ENCODE assay signal across 9 mouse cellular contexts in genomic region chr12:69451110-69451509, GRCm38 (mm10).
DNase-seq lines count a peak whose midpoint lies in the region; ATAC-seq and TF ChIP-seq lines count a peak whose summit lies in the region.
"Had no signal": no experiment of that assay in that cellular context is flagged by ENCODE, and none has a peak within 500 bp of the region (broad histone marks: within the 10 kb centered on the region; RNA-seq: fewer than 3 reads in every experiment).

No protein-coding gene starts in this region.

- 0 out of 2 replicates have a peak, but pooled peaks have one; percentile 27 for ATAC-seq in heart, embryonic 14.5 days (ENCODE audit: insufficient number of reproducible peaks, insufficient read depth, low FRiP score, low read depth)
- ATAC-seq in stomach, postnatal 0 days (ENCODE audit: low FRiP score, low TSS enrichment) = peak; percentile 53
- no peak for ATAC-seq in inflammation-experienced regulatory T-cells, adult 6 months

- 14% methylated on average over 6 of the region's 6 CpGs for WGBS in lung, adult 2 months
- WGBS in heart, embryonic 14.5 days = 47% methylated on average over 6 of the region's 6 CpGs
- WGBS in stomach, postnatal 0 days = 8% methylated on average over 6 of the region's 6 CpGs

- no peak for TF ChIP-seq POLR2A in lung, adult 2 months (IDR thresholded peaks at IDR 0.05; ENCODE audit: borderline replicate concordance, extremely low read depth, low read depth, low read length)

- H3K4me2 ChIP-seq in heart, embryonic 14.5 days (ENCODE audit: low read length) = no peak overlapping the region
- H3K4me2 ChIP-seq in stomach, postnatal 0 days (replicated peaks; ENCODE audit: low read depth) = no peak overlapping the region

- H3K9ac ChIP-seq in heart, embryonic 14.5 days (ENCODE audit: low read length) = no peak overlapping the region
- H3K9ac ChIP-seq in stomach, postnatal 0 days (ENCODE audit: low read length) = no peak overlapping the region

- H3K27me3 ChIP-seq in heart, embryonic 14.5 days (ENCODE audit: control insufficient read depth, insufficient read depth, low read length) = no peaks in the 10 kb centered on the region
- no peaks in the 10 kb centered on the region for H3K27me3 ChIP-seq in stomach, postnatal 0 days (ENCODE audit: control insufficient read depth, insufficient read depth, low read length)

- no peaks in the 10 kb centered on the region for H3K9me3 ChIP-seq in heart, embryonic 14.5 days (ENCODE audit: control insufficient read depth, low read length)
- no peaks in the 10 kb centered on the region for H3K9me3 ChIP-seq in stomach, postnatal 0 days (ENCODE audit: control insufficient read depth, low read length)

- no peaks in the 10 kb centered on the region for H3K36me3 ChIP-seq in heart, embryonic 14.5 days (ENCODE audit: control insufficient read depth, insufficient read depth, low read length)
- no peaks in the 10 kb centered on the region for H3K36me3 ChIP-seq in stomach, postnatal 0 days (ENCODE audit: control insufficient read depth, insufficient read depth, low read length)

- no peak overlapping the region for H3K4me3 ChIP-seq in lung, adult 2 months (replicated peaks; ENCODE audit: extremely low read depth, low read depth, low read length)
- no peak overlapping the region for H3K4me3 ChIP-seq in heart, embryonic 14.5 days (ENCODE audit: control insufficient read depth in 1 of 2, insufficient read depth in 1 of 2, low read depth in 1 of 2, low read length in 2 of 2)
- no peak overlapping the region for H3K4me3 ChIP-seq in stomach, postnatal 0 days (ENCODE audit: low read depth, low read length)

- no peak for TF ChIP-seq CTCF in lung, adult 2 months (IDR thresholded peaks at IDR 0.05; ENCODE audit: insufficient read depth, low read length)
- TF ChIP-seq CTCF in stomach, postnatal 0 days (IDR thresholded peaks at IDR 0.05; ENCODE audit: low read depth) = no peak

- H3K27ac ChIP-seq in heart, embryonic 14.5 days (replicated peaks in 1 of 2; ENCODE audit: control insufficient read depth in 1 of 2, insufficient read depth in 1 of 2, low read depth in 2 of 2, low read length in 2 of 2) = peak overlapping the region; percentile 49 to 53; a peak in 3 of 4 replicates
- H3K27ac ChIP-seq in stomach, postnatal 0 days (replicated peaks) = peak overlapping the region; percentile 79

- H3K4me1 ChIP-seq in lung, adult 2 months (ENCODE audit: control insufficient read depth, insufficient read depth, low read length) = peaks cover 24% of the 10 kb centered on the region
- peaks cover 15% of the 10 kb centered on the region in 2 experiments for H3K4me1 ChIP-seq in heart, embryonic 14.5 days (ENCODE audit: control insufficient read depth in 2 of 2, insufficient read depth in 2 of 2, low read length in 2 of 2)
- H3K4me1 ChIP-seq in stomach, postnatal 0 days (replicated peaks; ENCODE audit: control insufficient read depth, insufficient read depth) = peaks cover 2% of the 10 kb centered on the region; the same call in 1 of the 2 replicates

- peak; percentile 47 to 68 for DNase-seq in lung, adult 18-20 months
- DNase-seq in lung, adult 2 months = no peak
- peak; percentile 50 to 66 for DNase-seq in kidney, postnatal 25 days
- peak; percentile 49 for DNase-seq in stomach, postnatal 0 days (ENCODE audit: low spot score)
- no peak for DNase-seq in cerebellum, adult 11-12 months
- DNase-seq in layer of hippocampus, adult 11-12 months (ENCODE audit: low spot score) = no peak
- DNase-seq: cerebellum, adult 9-10 months had no signal

- peak; percentile 63 for TF ChIP-seq EP300 in stomach, postnatal 0 days (optimal IDR thresholded peaks at IDR 0.05)

Comparison
In these comparisons a context has a peak if more than half of its experiments do, and no peak if none do; other contexts are left out.
1. DNase-seq: peak in lung, adult 18-20 months (2 of 2), kidney, postnatal 25 days (2 of 2) and stomach, postnatal 0 days (single experiment); none in lung, adult 2 months (single experiment), cerebellum, adult 11-12 months (single experiment) and layer of hippocampus, adult 11-12 months (single experiment).